Mouse (Mus musculus): ENCODE data around the gene Shb. TPM values are rescaled to one million over a fixed set of nuclear protein-coding genes. Genes with fewer than 3 reads are reported as not detected.

Shb gene
- total and polyA plus RNA-seq, 3 experiments, result 7.7 to 15.5 (median 8.6) TPM

DNA sequence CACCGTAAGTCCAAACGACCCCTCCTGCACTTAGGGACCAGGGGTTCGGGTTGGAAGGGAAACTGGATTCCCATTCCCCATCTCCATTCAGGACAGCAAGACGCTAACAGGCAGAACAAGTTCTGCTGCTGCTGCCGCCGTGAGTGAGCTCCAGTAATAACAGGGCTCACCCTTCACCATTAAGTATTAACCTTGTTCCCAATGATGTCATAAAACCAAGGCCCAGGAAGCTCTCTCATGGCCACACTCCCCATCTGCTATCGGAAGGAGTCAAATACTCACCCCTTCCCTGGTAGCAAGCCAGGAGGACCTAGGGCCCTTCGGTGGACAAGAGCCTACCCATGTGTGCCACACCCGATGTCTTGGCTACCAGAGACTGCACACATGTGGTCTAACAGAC, 30.3 kb downstream of the Shb start:
- Histone ChIP-seq H3K4me1 (ENCODE audit: control insufficient read depth in 1 of 2, insufficient read depth in 2 of 2) (peaks cover 31 to 74% of the 10 kb centered on the region in 2 experiments), H3K9me3 (replicated peaks; ENCODE audit: low read length) (no peaks in the 10 kb centered on the region), H3K9ac (ENCODE audit: insufficient read depth, low read depth) (no peak overlapping the region), H3K36me3 (replicated peaks in 1 of 2; ENCODE audit: control insufficient read depth in 1 of 2, insufficient read depth in 1 of 2, low read length in 1 of 2) (peaks cover 0 to 42% of the 10 kb centered on the region in 2 experiments), H3K4me3 (replicated peaks in 1 of 3; ENCODE audit: low read depth in 2 of 3, low read length in 2 of 3, poor library complexity in 1 of 3) (no peak overlapping the region), H3K27ac (ENCODE audit: insufficient read depth, low read depth) (no peak overlapping the region), H3K79me2 (replicated peaks; ENCODE audit: control insufficient read depth, extremely low read depth, insufficient read depth, poor library complexity, severe bottlenecking) (no peaks in the 10 kb centered on the region), H3K4me2 (ENCODE audit: insufficient read depth, low read depth, poor library complexity, severe bottlenecking) (no peak overlapping the region), H3K27me3 (replicated peaks) (no peaks in the 10 kb centered on the region)
- dilution Hi-C loops (cut with MboI; ENCODE audit: extremely low pct_ligation_motif_present, extremely low pct_unique_long_range_greater_than_20kb, low sequenced_read_pairs), result no loop called here
- no peak for DNase-seq (ENCODE audit: extremely low read depth)
- TF ChIP-seq IRF4 (IDR thresholded peaks at IDR 0.05; ENCODE audit: low read depth, low read length) (no peak), HCFC1 (IDR thresholded peaks at IDR 0.05; ENCODE audit: low read depth, low read length) (no peak), ELF1 (IDR thresholded peaks at IDR 0.05; ENCODE audit: low read depth, low read length) (no peak), GABPA (IDR thresholded peaks at IDR 0.05; ENCODE audit: insufficient replicate concordance, low read depth, low read length) (no peak), MEF2A (IDR thresholded peaks at IDR 0.05; ENCODE audit: borderline replicate concordance, low read depth, low read length) (no peak), ZC3H11A (IDR thresholded peaks at IDR 0.05; ENCODE audit: low read depth, low read length) (no peak), ZNF384 (IDR thresholded peaks at IDR 0.05; ENCODE audit: low read depth, low read length) (no peak)
- in situ Hi-C loops (cut with MboI; ENCODE audit: low pct_ligation_motif_present, low pct_unique_long_range_greater_than_20kb, low sequenced_read_pairs), result no loop called here

DNA sequence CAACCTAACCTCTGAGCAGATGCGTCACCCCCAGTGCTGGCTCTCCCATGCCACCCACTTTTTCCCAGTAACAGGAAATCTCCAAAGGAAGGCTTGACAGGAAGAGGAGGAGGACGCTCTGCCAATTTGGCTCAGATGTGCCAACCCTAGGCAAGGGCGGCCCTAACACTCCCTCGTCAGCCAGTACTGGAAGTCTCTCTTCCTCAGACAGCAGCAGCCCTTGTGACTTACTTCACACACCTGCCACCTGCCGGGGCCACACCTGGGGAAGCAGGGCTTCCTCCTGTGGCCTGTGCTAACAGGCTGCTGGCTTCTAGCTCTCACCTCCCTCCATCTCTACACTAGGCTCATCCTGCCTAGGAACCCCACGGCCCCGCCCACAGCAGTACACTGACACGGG, 31.9 kb downstream of the Shb start:
- no peak overlapping the region for H3K4me2 ChIP-seq (ENCODE audit: insufficient read depth, low read depth, poor library complexity, severe bottlenecking)
- in situ Hi-C loops (cut with MboI; ENCODE audit: low pct_ligation_motif_present, low pct_unique_long_range_greater_than_20kb, low sequenced_read_pairs), result no loop called here
- no peak overlapping the region for H3K4me3 ChIP-seq (replicated peaks in 1 of 3; ENCODE audit: low read depth in 2 of 3, low read length in 2 of 3, poor library complexity in 1 of 3)
- TF ChIP-seq TCF12 (IDR thresholded peaks at IDR 0.05; ENCODE audit: low read depth, low read length), result peak; percentile 14; the same call in 1 of the 2 replicates
- no peak for TF ChIP-seq NELFE (IDR thresholded peaks at IDR 0.05; ENCODE audit: low read depth, low read length)
- no peak for TF ChIP-seq ELF1 (IDR thresholded peaks at IDR 0.05; ENCODE audit: low read depth, low read length)
- H3K27me3 ChIP-seq (replicated peaks), result no peaks in the 10 kb centered on the region
- H3K79me2 ChIP-seq (replicated peaks; ENCODE audit: control insufficient read depth, extremely low read depth, insufficient read depth, poor library complexity, severe bottlenecking), result no peaks in the 10 kb centered on the region
- no peak for DNase-seq (ENCODE audit: extremely low read depth)
- H3K4me1 ChIP-seq (ENCODE audit: control insufficient read depth in 1 of 2, insufficient read depth in 2 of 2), result peaks cover 32 to 77% of the 10 kb centered on the region in 2 experiments
- dilution Hi-C loops (cut with MboI; ENCODE audit: extremely low pct_ligation_motif_present, extremely low pct_unique_long_range_greater_than_20kb, low sequenced_read_pairs), result no loop called here
- peak overlapping the region; percentile 40; the same call in 1 of the 2 replicates for H3K27ac ChIP-seq (ENCODE audit: insufficient read depth, low read depth)
- H3K9me3 ChIP-seq (replicated peaks; ENCODE audit: low read length), result no peaks in the 10 kb centered on the region
- no peak overlapping the region for H3K9ac ChIP-seq (ENCODE audit: insufficient read depth, low read depth)
- H3K36me3 ChIP-seq (replicated peaks in 1 of 2; ENCODE audit: control insufficient read depth in 1 of 2, insufficient read depth in 1 of 2, low read length in 1 of 2), result peaks cover 0 to 35% of the 10 kb centered on the region in 2 experiments

DNA sequence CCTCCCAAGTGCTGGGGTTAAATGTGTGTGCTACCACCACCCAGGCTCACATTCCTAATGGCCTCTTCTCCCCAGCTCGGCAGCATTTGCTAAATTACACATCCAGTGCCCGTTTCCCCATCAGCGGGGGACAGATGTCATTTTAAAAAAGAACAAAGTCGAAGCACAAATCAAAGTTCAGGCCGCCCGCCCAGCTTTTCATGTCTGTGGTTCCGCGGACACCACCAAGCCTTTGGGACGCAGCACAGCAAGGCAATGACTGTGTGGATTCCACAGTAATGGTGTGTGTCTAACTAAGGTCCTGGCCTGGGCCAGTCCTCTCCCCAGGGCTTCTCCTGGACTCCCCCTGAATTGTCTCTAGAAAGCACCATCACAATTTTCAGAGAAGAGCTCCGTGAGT, 32.7 kb downstream of the Shb start:
- Histone ChIP-seq H3K36me3 (replicated peaks in 1 of 2; ENCODE audit: control insufficient read depth in 1 of 2, insufficient read depth in 1 of 2, low read length in 1 of 2) (peaks cover 0 to 35% of the 10 kb centered on the region in 2 experiments), H3K9ac (ENCODE audit: insufficient read depth, low read depth) (peak overlapping the region; percentile 67)

More for the DNA sequence above, 32.7 kb downstream of the Shb start:
- Histone ChIP-seq H3K4me3 (replicated peaks in 1 of 3; ENCODE audit: low read depth in 2 of 3, low read length in 2 of 3, poor library complexity in 1 of 3) (peak overlapping the region; percentile 34 to 42 (median 35)), H3K4me1 (ENCODE audit: control insufficient read depth in 1 of 2, insufficient read depth in 2 of 2) (peaks cover 32 to 85% of the 10 kb centered on the region in 2 experiments), H3K9me3 (replicated peaks; ENCODE audit: low read length) (no peaks in the 10 kb centered on the region), H3K79me2 (replicated peaks; ENCODE audit: control insufficient read depth, extremely low read depth, insufficient read depth, poor library complexity, severe bottlenecking) (no peaks in the 10 kb centered on the region), H3K27ac (ENCODE audit: insufficient read depth, low read depth) (peak overlapping the region; percentile 86), H3K27me3 (replicated peaks) (no peaks in the 10 kb centered on the region), H3K4me2 (ENCODE audit: insufficient read depth, low read depth, poor library complexity, severe bottlenecking) (peak overlapping the region; percentile 39)
- in situ Hi-C loops (cut with MboI; ENCODE audit: low pct_ligation_motif_present, low pct_unique_long_range_greater_than_20kb, low sequenced_read_pairs) (no loop called here), dilution Hi-C loops (cut with MboI; ENCODE audit: extremely low pct_ligation_motif_present, extremely low pct_unique_long_range_greater_than_20kb, low sequenced_read_pairs) (no loop called here)
- TF ChIP-seq ZNF384 (IDR thresholded peaks at IDR 0.05; ENCODE audit: low read depth, low read length) (no peak), MAX (IDR thresholded peaks at IDR 0.05; ENCODE audit: low read length) (no peak), NELFE (IDR thresholded peaks at IDR 0.05; ENCODE audit: low read depth, low read length) (no peak), CHD1 (IDR thresholded peaks at IDR 0.05; ENCODE audit: low read depth, low read length) (no peak; the same call in 1 of the 2 replicates), CTCF (conservative IDR thresholded peaks at IDR 0.05 in 1 of 2, IDR thresholded peaks at IDR 0.05 in 1 of 2; ENCODE audit: low read depth in 2 of 2, low read length in 2 of 2) (no peak), USF1 (IDR thresholded peaks at IDR 0.05; ENCODE audit: low read depth, low read length) (no peak), POLR2AphosphoS2 (IDR thresholded peaks at IDR 0.05; ENCODE audit: low read depth, low read length) (no peak), ZMIZ1 (IDR thresholded peaks at IDR 0.05; ENCODE audit: low read depth, low read length) (no peak), CHD2 (IDR thresholded peaks at IDR 0.05; ENCODE audit: low read length) (no peak), PAX5 (IDR thresholded peaks at IDR 0.05; ENCODE audit: low read length) (no peak)
- DNase-seq (ENCODE audit: extremely low read depth), result no peak

Data from CH12.LX (cell line).